Mouse (Mus musculus) G1E (cell line): ENCODE data around the gene Hunk.

Experiments used
- CTCF ChIP-seq: IDR thresholded peaks from 2 replicates; pipeline ENCODE4 v1.5.1; 2012; ENCODE audit warnings: low read depth, low read length, inconsistent platforms, mixed read lengths
- GATA1 ChIP-seq: IDR thresholded peaks from 2 replicates; pipeline ENCODE4 v1.6.1; 2012; ENCODE audit warnings: borderline replicate concordance, low read length, inconsistent platforms, mixed read lengths
- POLR2AphosphoS5 ChIP-seq: IDR thresholded peaks from 2 replicates; pipeline ENCODE4 v1.6.1; 2012; ENCODE audit warnings: low read depth, low read length, inconsistent platforms; ENCODE audit not compliant: insufficient replicate concordance
- TAL1 ChIP-seq: conservative IDR thresholded peaks from 2 replicates; pipeline ENCODE4 v1.6.1; 2012; ENCODE audit warnings: low read depth, low read length, inconsistent platforms, mixed read lengths

GRCm38 (mm10) chr16:90386514-90387160, 824 bp downstream of the Hunk start:
- no peak for TF ChIP-seq CTCF
- TF ChIP-seq TAL1: no peak
- TF ChIP-seq POLR2AphosphoS5: no peak
- TF ChIP-seq GATA1: no peak
